Mouse (Mus musculus): ENCODE results near the gene Cnot6l. TPM values are rescaled to one million over a fixed set of nuclear protein-coding genes. Genes with fewer than 3 reads are reported as not detected.

Cnot6l gene
- polyA plus RNA-seq, 1 experiment from 2014 or later = 8.7 TPM

- H3K4me1 ChIP-seq (replicated peaks) = no peaks in the 10 kb centered on the region
- no peaks in the 10 kb centered on the region; the same call in 1 of the 2 replicates for H3K9me3 ChIP-seq (replicated peaks)
- DNase-seq (no peak), ATAC-seq (ENCODE audit: low read depth) (no peak)
- WGBS (ENCODE audit: insufficient replicate concordance) = 52% methylated on average over 7 of the region's 7 CpGs
- no peaks in the 10 kb centered on the region for H3K36me3 ChIP-seq
- no peaks in the 10 kb centered on the region for H3K27me3 ChIP-seq
- no peak overlapping the region for H3K27ac ChIP-seq
- no peak overlapping the region for H3K4me2 ChIP-seq
- no peak overlapping the region for H3K9ac ChIP-seq
- no peak overlapping the region for H3K4me3 ChIP-seq (replicated peaks)
These were observed 122.4 kb downstream of the Cnot6l start for GRCm38 (mm10) chr5:96041507-96042104.

- Histone ChIP-seq H3K4me1 (replicated peaks) (no peaks in the 10 kb centered on the region), H3K4me2 (no peak overlapping the region), H3K36me3 (no peaks in the 10 kb centered on the region), H3K9ac (no peak overlapping the region), H3K9me3 (replicated peaks) (no peaks in the 10 kb centered on the region; the same call in 1 of the 2 replicates), H3K4me3 (replicated peaks) (no peak overlapping the region), H3K27me3 (no peaks in the 10 kb centered on the region), H3K27ac (no peak overlapping the region)
- ATAC-seq (ENCODE audit: low read depth) = no peak
- no peak for DNase-seq
- 60% methylated on average over 5 of the region's 5 CpGs for WGBS (ENCODE audit: insufficient replicate concordance)
These were observed 124.7 kb downstream of the Cnot6l start for GRCm38 (mm10) chr5:96039188-96039840.

- Histone ChIP-seq H3K9me3 (replicated peaks) (no peaks in the 10 kb centered on the region; the same call in 1 of the 2 replicates), H3K36me3 (no peaks in the 10 kb centered on the region), H3K27me3 (no peaks in the 10 kb centered on the region), H3K4me2 (no peak overlapping the region), H3K27ac (no peak overlapping the region), H3K9ac (no peak overlapping the region), H3K4me3 (replicated peaks) (no peak overlapping the region), H3K4me1 (replicated peaks) (no peaks in the 10 kb centered on the region)
- 42% methylated on average over 8 of the region's 8 CpGs for WGBS (ENCODE audit: insufficient replicate concordance)
- DNase-seq (no peak), ATAC-seq (ENCODE audit: low read depth) (no peak)
These were observed 126.3 kb downstream of the Cnot6l start for GRCm38 (mm10) chr5:96037684-96038121.

GRCm38 (mm10) chr5:96036125-96036672, 127.8 kb downstream of the Cnot6l start:
- no peak for DNase-seq

GRCm38 (mm10) chr5:96034101-96034500, 129.9 kb downstream of the Cnot6l start:
- no peak overlapping the region for H3K4me3 ChIP-seq (replicated peaks)
- H3K9me3 ChIP-seq (replicated peaks) = no peaks in the 10 kb centered on the region; the same call in 1 of the 2 replicates
- no peaks in the 10 kb centered on the region for H3K27me3 ChIP-seq
- no peak overlapping the region for H3K4me2 ChIP-seq
- no peak overlapping the region for H3K27ac ChIP-seq
- H3K4me1 ChIP-seq (replicated peaks) = no peaks in the 10 kb centered on the region
- WGBS (ENCODE audit: insufficient replicate concordance) = 67% methylated on average over 1 of the region's 1 CpGs
- no peaks in the 10 kb centered on the region for H3K36me3 ChIP-seq
- no peak overlapping the region for H3K9ac ChIP-seq
- no peak for ATAC-seq (ENCODE audit: low read depth)
- DNase-seq = no peak

More at GRCm38 (mm10) chr5:96036125-96036672, 127.8 kb downstream of the Cnot6l start:
- Histone ChIP-seq H3K9me3 (replicated peaks) (no peaks in the 10 kb centered on the region; the same call in 1 of the 2 replicates), H3K9ac (no peak overlapping the region), H3K4me1 (replicated peaks) (no peaks in the 10 kb centered on the region), H3K27ac (no peak overlapping the region), H3K4me3 (replicated peaks) (no peak overlapping the region), H3K36me3 (no peaks in the 10 kb centered on the region), H3K27me3 (no peaks in the 10 kb centered on the region), H3K4me2 (no peak overlapping the region)
- 52% methylated on average over 7 of the region's 7 CpGs for WGBS (ENCODE audit: insufficient replicate concordance)
- ATAC-seq (ENCODE audit: low read depth) = no peak

GRCm38 (mm10) chr5:96029821-96030220, 134.2 kb downstream of the Cnot6l start:
- H3K4me2 ChIP-seq = no peak overlapping the region
- H3K4me3 ChIP-seq (replicated peaks) = no peak overlapping the region
- H3K9ac ChIP-seq = no peak overlapping the region
- DNase-seq (no peak), ATAC-seq (ENCODE audit: low read depth) (no peak)
- H3K9me3 ChIP-seq (replicated peaks) = no peaks in the 10 kb centered on the region
- H3K4me1 ChIP-seq (replicated peaks) = no peaks in the 10 kb centered on the region
- no peaks in the 10 kb centered on the region for H3K27me3 ChIP-seq
- no peak overlapping the region for H3K27ac ChIP-seq
- 60% methylated on average over 2 of the region's 2 CpGs for WGBS (ENCODE audit: insufficient replicate concordance)
- no peaks in the 10 kb centered on the region for H3K36me3 ChIP-seq

Other genes starting within 250 kb of the Cnot6l start
- gene Cxcl13, start 207.2 kb downstream of the Cnot6l start, polyA plus RNA-seq (2015; fragmentation: Nextera tagmentation; extraction: Ambion mirVana) = 0.17 and 0.41 TPM in 2 replicates
- 21.5 and 24.2 TPM in 2 replicates for gene Mrpl1, start 45.3 kb upstream of the Cnot6l start, polyA plus RNA-seq (2015; fragmentation: Nextera tagmentation; extraction: Ambion mirVana)
- 1.2 and 1.7 TPM in 2 replicates for gene Fras1, start 209.8 kb upstream of the Cnot6l start, polyA plus RNA-seq (2015; fragmentation: Nextera tagmentation; extraction: Ambion mirVana)